Mouse (Mus musculus) midbrain, embryonic 12.5 days (tissue): Measurements from ENCODE around the gene Adam8. TPM values are rescaled to one million over a fixed set of nuclear protein-coding genes. Genes with fewer than 3 reads are reported as not detected.

Experiments used
- ATAC-seq: fragments of 200-750 bp; cut with Nextera tagmentation; 2 replicates; pipeline ENCODE4 v1.8.0; 2017; ENCODE audit warnings: low read depth, moderate TSS enrichment, moderate library complexity; ENCODE audit not compliant: low FRiP score
- H3K27ac ChIP-seq: fragments of 300-500 bp; sonication (generic); replicated peaks from 2 replicates; pipeline ENCODE4 v1.5.1; 2016; ENCODE audit warnings: mild to moderate bottlenecking
- H3K27me3 ChIP-seq: fragments of 300-500 bp; sonication (generic); 2 replicates; pipeline ENCODE4 v1.6.1; 2016; ENCODE audit warnings: mild to moderate bottlenecking
- H3K36me3 ChIP-seq: fragments of 300-500 bp; sonication (generic); 2 replicates; pipeline ENCODE4 v1.6.1; 2016
- H3K4me1 ChIP-seq: fragments of 300-500 bp; sonication (generic); 2 replicates; pipeline ENCODE4 v1.6.1; 2016
- H3K4me2 ChIP-seq: fragments of 300-500 bp; sonication (generic); replicated peaks from 2 replicates; pipeline ENCODE4 v1.6.1; 2016; ENCODE audit warnings: mild to moderate bottlenecking, moderate library complexity
- H3K4me3 ChIP-seq: fragments of 300-500 bp; sonication (generic); 2 replicates; pipeline ENCODE4 v1.5.1; 2016; ENCODE audit warnings: mild to moderate bottlenecking
- H3K9ac ChIP-seq: fragments of 300-500 bp; sonication (generic); replicated peaks from 2 replicates; pipeline ENCODE4 v1.6.1; 2016; ENCODE audit warnings: mild to moderate bottlenecking, moderate library complexity
- H3K9me3 ChIP-seq: fragments of 300-500 bp; sonication (generic); 2 replicates; pipeline ENCODE4 v1.6.1; 2016; ENCODE audit warnings: mild to moderate bottlenecking
- whole genome bisulfite sequencing: fragments of 180-500 bp; shearing (Covaris S2); methylation state at CpG from one replicate; pipeline ENCODE4 v1.1.7; 2016; 5-methylcytosine and 5-hydroxymethylcytosine counted together
- microRNA counts: library from miRNA; unstranded; fragments of <30 nt; microRNA quantifications from one replicate; lab custom pipeline; 2017
- microRNA-seq: library from miRNA; unstranded; fragments of <30 nt; microRNA quantifications from one replicate; pipeline ENCODE4, GENCODE M21; 2017
- polyA plus RNA-seq: library from polyadenylated mRNA; unstranded; fragments of >200 nt; fragmentation: Nextera tagmentation; extraction: Ambion mirVana; gene quantifications from 2 replicates; pipeline ENCODE4 v1.2.1, GENCODE M21; 2016

Gene Adam8
- polyA plus RNA-seq, 1 experiment from 2014 or later, result 3.9 TPM

DNA sequence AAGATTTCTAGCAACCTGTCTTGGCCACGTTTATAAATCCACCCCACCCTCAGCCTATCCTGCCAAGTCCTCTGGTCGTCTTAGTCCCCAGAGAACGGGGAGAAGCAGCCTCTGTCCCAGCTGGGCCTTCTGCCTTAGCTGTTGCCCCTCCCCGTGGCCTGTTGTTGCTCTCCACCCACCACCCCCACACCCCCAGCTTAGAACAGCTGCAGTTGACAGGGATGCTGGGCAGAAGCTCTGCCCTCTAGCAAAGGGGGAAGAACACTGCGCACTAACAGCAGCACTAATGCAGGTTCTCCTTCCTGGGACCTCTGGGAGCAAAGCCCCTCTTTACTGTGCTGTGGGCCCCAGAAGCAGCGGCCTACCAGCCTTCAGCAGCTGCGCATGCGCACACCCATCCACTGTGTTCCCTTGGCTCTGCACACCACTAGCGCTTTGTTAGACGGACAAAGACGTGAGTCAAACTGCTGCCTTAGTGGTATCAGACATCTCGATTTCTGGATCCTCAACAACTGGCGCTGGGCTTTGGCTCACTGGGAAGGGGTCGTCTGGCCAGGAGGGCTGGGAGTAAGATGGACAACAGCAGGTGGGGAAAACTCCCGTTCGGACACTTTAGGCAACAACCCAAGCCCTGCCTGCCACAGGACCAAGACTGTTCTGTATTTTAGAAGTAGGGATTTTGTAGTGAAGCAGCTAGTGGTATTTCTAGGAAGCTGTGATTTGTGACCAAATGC is 51.7 kb downstream of the Adam8 start:
- no peaks in the 10 kb centered on the region for H3K36me3 ChIP-seq
- H3K27ac ChIP-seq, result no peak overlapping the region
- no peak for ATAC-seq
- H3K9me3 ChIP-seq, result no peaks in the 10 kb centered on the region
- H3K9ac ChIP-seq, result no peak overlapping the region
- peaks cover 71% of the 10 kb centered on the region for H3K27me3 ChIP-seq
- H3K4me1 ChIP-seq, result 0 out of 2 replicates have a peak, but pooled peaks cover 14% of the 10 kb centered on the region
- no peak overlapping the region for H3K4me2 ChIP-seq
- H3K4me3 ChIP-seq, result no peak overlapping the region
- WGBS, result 64% methylated on average over 16 of the region's 16 CpGs

DNA sequence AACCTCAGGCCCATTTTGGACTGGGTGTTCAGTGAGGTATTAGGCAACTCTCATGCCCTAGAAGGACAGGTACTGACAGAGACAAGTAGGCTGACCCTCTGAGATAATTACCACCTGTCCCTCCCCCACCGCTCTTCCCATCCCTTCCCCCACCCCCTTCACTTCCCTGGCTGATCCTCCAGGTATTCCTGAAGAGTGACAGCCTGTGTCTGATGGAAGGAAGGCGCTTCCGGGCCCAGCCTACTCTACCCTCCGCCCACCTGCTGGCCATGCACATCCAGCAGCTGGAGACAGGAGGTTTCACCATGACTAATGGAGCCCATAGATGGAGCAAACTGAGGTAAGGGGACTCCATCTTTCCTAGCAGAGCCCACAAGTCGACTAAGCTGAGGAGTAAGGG is 54.6 kb downstream of the Adam8 start:
- no peaks in the 10 kb centered on the region for H3K9me3 ChIP-seq
- ATAC-seq, result no peak
- no peak overlapping the region for H3K4me3 ChIP-seq
- H3K9ac ChIP-seq, result no peak overlapping the region
- H3K4me1 ChIP-seq, result no peaks in the 10 kb centered on the region
- 76% methylated on average over 5 of the region's 5 CpGs for WGBS
- no peak overlapping the region for H3K27ac ChIP-seq
- H3K36me3 ChIP-seq, result no peaks in the 10 kb centered on the region
- H3K4me2 ChIP-seq, result no peak overlapping the region
- peaks cover 43% of the 10 kb centered on the region for H3K27me3 ChIP-seq

DNA sequence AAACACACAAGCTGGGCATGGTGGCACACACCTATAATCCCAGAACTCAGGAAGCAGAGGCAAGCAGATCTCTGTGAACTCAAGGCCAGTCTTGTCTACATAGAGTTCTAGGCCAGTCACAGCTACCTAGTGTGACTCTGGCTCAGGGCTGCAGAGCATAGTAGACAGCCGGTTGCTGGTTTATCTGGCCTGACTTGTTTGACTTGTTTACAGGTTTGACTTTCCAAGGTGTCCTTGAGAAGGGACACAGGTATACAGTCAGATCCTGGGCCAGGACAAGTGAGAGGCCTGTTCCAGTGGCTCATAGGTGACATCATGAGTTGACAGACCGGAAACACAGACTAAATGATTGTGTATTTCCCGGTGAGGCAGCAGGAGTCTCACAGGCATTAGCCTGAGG is 55.2 kb downstream of the Adam8 start:
- H3K4me3 ChIP-seq, result no peak overlapping the region
- 84% methylated on average over 3 of the region's 3 CpGs for WGBS

DNA sequence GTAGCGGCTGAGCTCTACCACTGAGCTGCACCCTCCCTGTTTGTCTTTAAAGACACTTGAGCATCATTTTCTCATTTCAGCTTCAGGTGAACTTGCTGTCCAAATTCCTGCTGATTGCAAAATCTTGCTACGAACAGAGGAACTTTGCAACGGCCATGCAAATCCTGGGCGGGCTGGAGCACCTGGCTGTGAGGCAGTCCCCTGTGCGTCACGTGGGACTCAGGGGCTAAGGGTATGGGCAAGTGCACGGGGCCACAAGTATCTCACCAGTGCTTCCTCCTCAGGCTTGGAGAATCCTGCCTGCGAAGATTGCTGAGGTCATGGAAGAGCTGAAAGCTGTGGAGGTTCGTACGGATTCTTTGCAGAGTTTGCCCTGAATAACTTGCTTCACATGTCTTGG is 55.7 kb downstream of the Adam8 start:
- 87% methylated on average over 10 of the region's 10 CpGs for WGBS
- no peak for ATAC-seq
- Histone ChIP-seq H3K27ac (no peak overlapping the region), H3K36me3 (no peaks in the 10 kb centered on the region), H3K4me2 (no peak overlapping the region), H3K9ac (no peak overlapping the region), H3K27me3 (peaks cover 35% of the 10 kb centered on the region), H3K4me3 (no peak overlapping the region), H3K4me1 (no peaks in the 10 kb centered on the region), H3K9me3 (no peaks in the 10 kb centered on the region)

More for the DNA sequence above, 55.2 kb downstream of the Adam8 start:
- no peak overlapping the region for H3K9ac ChIP-seq
- no peak overlapping the region for H3K4me2 ChIP-seq
- no peak overlapping the region for H3K27ac ChIP-seq
- H3K27me3 ChIP-seq, result peaks cover 36% of the 10 kb centered on the region
- H3K36me3 ChIP-seq, result no peaks in the 10 kb centered on the region
- no peaks in the 10 kb centered on the region for H3K9me3 ChIP-seq
- H3K4me1 ChIP-seq, result no peaks in the 10 kb centered on the region
- no peak for ATAC-seq

DNA sequence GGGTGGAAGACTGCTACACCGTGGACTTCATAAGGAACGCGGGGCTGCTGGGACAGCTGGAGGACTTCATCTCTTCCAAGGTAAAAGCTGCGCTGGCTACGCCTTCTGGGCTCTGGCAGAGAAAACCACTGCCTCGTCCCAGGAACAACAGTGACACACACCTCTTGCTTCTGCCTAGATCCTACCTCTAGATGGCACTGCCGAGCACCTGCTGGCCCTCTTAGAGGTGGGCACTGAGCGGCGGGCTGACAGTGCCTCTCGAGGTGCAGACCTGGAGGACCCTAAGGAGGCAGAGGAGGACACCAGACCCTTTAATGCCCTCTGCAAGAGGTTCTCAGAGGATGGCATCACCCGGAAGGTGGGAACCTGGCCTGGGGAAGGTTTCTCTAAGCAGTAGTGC is 61.6 kb downstream of the Adam8 start:
- no peaks in the 10 kb centered on the region for H3K9me3 ChIP-seq
- no peak overlapping the region for H3K4me3 ChIP-seq
- H3K27ac ChIP-seq, result no peak overlapping the region
- H3K4me2 ChIP-seq, result no peak overlapping the region
- H3K27me3 ChIP-seq, result peaks cover 23% of the 10 kb centered on the region
- no peaks in the 10 kb centered on the region for H3K4me1 ChIP-seq
- WGBS, result 22% methylated on average over 11 of the region's 11 CpGs
- H3K9ac ChIP-seq, result no peak overlapping the region
- H3K36me3 ChIP-seq, result no peaks in the 10 kb centered on the region
- ATAC-seq, result 0 out of 2 replicates have a peak, but pooled peaks have one; percentile 47

MicroRNAs within 50 kb of the gene (microRNA counts, 519-probe panel; counts per million panel counts)
- microRNA mmu-miR-202-3p (lab: Ali Mortazavi, UCI) (not detected), microRNA mmu-miR-202-5p (lab: Ali Mortazavi, UCI) (not detected)

Small RNA genes within 50 kb of the gene (microRNA-seq; reads per million reads assigned to microRNA genes)
- gene Mir202, result not detected
- gene Mir7062, result 1.4 reads per million
- gene mmu-mir-7686, result not detected

Other genes with a start within 250 kb of the Adam8 start
- 27.0 and 30.3 TPM in 2 replicates for gene Adgra1, start 158.4 kb downstream of the Adam8 start, polyA plus RNA-seq
- gene Kndc1, start 97.9 kb downstream of the Adam8 start, polyA plus RNA-seq, result 1.2 and 1.5 TPM in 2 replicates
- gene Utf1, start 48.8 kb downstream of the Adam8 start, polyA plus RNA-seq, result not detected in 2 replicates
- gene 6430531B16Rik, start 13.8 kb downstream of the Adam8 start, polyA plus RNA-seq, result 0.45 and 0.52 TPM in 2 replicates
- gene Zfp511, start 43.8 kb upstream of the Adam8 start, polyA plus RNA-seq, result 41.9 and 45.2 TPM in 2 replicates
- gene Tubgcp2, start 44.1 kb upstream of the Adam8 start, polyA plus RNA-seq, result 70.6 and 72.7 TPM in 2 replicates
- 2.5 and 6.9 TPM in 2 replicates for gene Msx3, start 56.5 kb upstream of the Adam8 start, polyA plus RNA-seq
- 21.4 and 22.3 TPM in 2 replicates for gene Caly, start 90.0 kb upstream of the Adam8 start, polyA plus RNA-seq
- gene Prap1, start 100.8 kb upstream of the Adam8 start, polyA plus RNA-seq, result not detected in 2 replicates
- 14.6 and 16.1 TPM in 2 replicates for gene Fuom, start 109.9 kb upstream of the Adam8 start, polyA plus RNA-seq
- 9.8 and 11.3 TPM in 2 replicates for gene Paox, start 123.2 kb upstream of the Adam8 start, polyA plus RNA-seq
- 136 and 142 TPM in 2 replicates for gene Echs1, start 123.9 kb upstream of the Adam8 start, polyA plus RNA-seq
- 26.1 and 28.8 TPM in 2 replicates for gene Mtg1, start 145.0 kb upstream of the Adam8 start, polyA plus RNA-seq
- gene Sprn, start 162.3 kb upstream of the Adam8 start, polyA plus RNA-seq, result 2.8 and 3.1 TPM in 2 replicates
- gene Olfr522, start 172.2 kb upstream of the Adam8 start, polyA plus RNA-seq, result not detected in 2 replicates
- gene Olfr523, start 180.7 kb upstream of the Adam8 start, polyA plus RNA-seq, result not detected in 2 replicates
- not detected in 2 replicates for gene Olfr524, start 213.4 kb upstream of the Adam8 start, polyA plus RNA-seq
- gene Cd163l1, start 225.7 kb upstream of the Adam8 start, polyA plus RNA-seq, result not detected in 2 replicates